Comparison of ENCODE assay signal across 7 mouse cellular contexts in genomic region chr15:99839910-99840309, GRCm38 (mm10). TPM values are rescaled to one million over a fixed set of nuclear protein-coding genes. Genes with fewer than 3 reads are reported as not detected.
A peak's percentile ranks its signal among the peaks of the same experiment; 100 is the strongest.
DNase-seq lines count a peak whose midpoint lies in the region; ATAC-seq lines count a peak whose summit lies in the region.

No protein-coding gene starts in this region.

- no peak overlapping the region for H3K9ac ChIP-seq in hindbrain, embryonic 14.5 days

- H3K4me2 ChIP-seq in hindbrain, embryonic 14.5 days (replicated peaks): no peak overlapping the region

- intact Hi-C loops in gastrocnemius, postnatal 36 days (cut with DNase I): loop anchor here (10.0 kb wide), 1 partner anchor 65 kb away; no protein-coding TSS in a partner anchor

- no peak for ATAC-seq in hindbrain, embryonic 14.5 days (ENCODE audit: low FRiP score)

- 0 out of 2 replicates have a peak, but pooled peaks cover 11% of the 10 kb centered on the region for H3K36me3 ChIP-seq in hindbrain, embryonic 14.5 days (replicated peaks; ENCODE audit: control insufficient read depth, insufficient read depth)

- no peaks in the 10 kb centered on the region for H3K9me3 ChIP-seq in hindbrain, embryonic 14.5 days (ENCODE audit: control insufficient read depth, low read length)

- H3K27me3 ChIP-seq in hindbrain, embryonic 14.5 days (ENCODE audit: control insufficient read depth, insufficient read depth, low read length): no peaks in the 10 kb centered on the region

- DNase-seq in 3T3-L1 (ENCODE audit: low read depth, low spot score): peak; percentile 94
- DNase-seq in ES-CJ7 (ENCODE audit: low read depth, low spot score): peak; percentile 84
- peak; percentile 51 to 67 for DNase-seq in gastrocnemius, postnatal 36 days
- peak; percentile 82 to 88 for DNase-seq in lung, adult 18-20 months
- no peak for DNase-seq in layer of hippocampus, adult 9-10 months (ENCODE audit: low spot score)
- DNase-seq in hindbrain, embryonic 14.5 days (ENCODE audit: low spot score): no peak
- DNase-seq in left cerebral cortex, adult 18-20 months (ENCODE audit: low spot score in 2 of 2): no peak

- no peak overlapping the region for H3K4me3 ChIP-seq in hindbrain, embryonic 14.5 days (replicated peaks; ENCODE audit: low read length)

- WGBS in hindbrain, embryonic 14.5 days: 82% methylated on average over 2 of the region's 2 CpGs

- H3K4me1 ChIP-seq in hindbrain, embryonic 14.5 days (replicated peaks; ENCODE audit: control insufficient read depth, insufficient read depth, low read length): no peaks in the 10 kb centered on the region

- no peak overlapping the region for H3K27ac ChIP-seq in hindbrain, embryonic 14.5 days

RNA-seq across cellular contexts. Expression of gene Lima1, which starts 35.3 kb away (rescaled TPM):
- 10 to 100 TPM in 1 of 2 experiments, 1 to 10 TPM in 1; 9.3 to 10.3 TPM for total RNA-seq in gastrocnemius, postnatal 36 days (2021)
- 11.2 and 14.5 TPM in 2 replicates for polyA plus RNA-seq in hindbrain, embryonic 14.5 days (2014; fragmentation: Nextera tagmentation; extraction: Ambion mirVana)
- 1 to 10 TPM; 7.0 to 9.6 TPM for total RNA-seq in left cerebral cortex, adult 18-20 months (2021)

Comparison
In these comparisons a context has a peak if more than half of its experiments do, and no peak if none do; other contexts are left out.
1. DNase-seq: peak in 3T3-L1 (single experiment), ES-CJ7 (single experiment), gastrocnemius, postnatal 36 days (2 of 2) and lung, adult 18-20 months (2 of 2); none in layer of hippocampus, adult 9-10 months (single experiment), hindbrain, embryonic 14.5 days (single experiment) and left cerebral cortex, adult 18-20 months (0 of 2).